Mouse (Mus musculus) forebrain, embryonic 11.5 days (tissue): Measurements from ENCODE around the gene Ntpcr. TPM values are rescaled to one million over a fixed set of nuclear protein-coding genes. Genes with fewer than 3 reads are reported as not detected.

Source experiments
- ATAC-seq: fragments of 200-750 bp; cut with Nextera tagmentation; replicated peaks from 2 replicates; pipeline ENCODE4 v1.8.0; 2017; ENCODE audit warnings: moderate TSS enrichment; ENCODE audit not compliant: low FRiP score
- DNase-seq: peaks from one replicate; pipeline ENCODE4 v3.0.0-alpha.2; 2017; ENCODE audit warnings: low spot score
- H3K27ac ChIP-seq: fragments of 300-500 bp; sonication (generic); 2 replicates; pipeline ENCODE4 v1.5.1; 2014; ENCODE audit warnings: low read depth, low read length
- H3K27me3 ChIP-seq: fragments of 300-500 bp; sonication (generic); 2 replicates; pipeline ENCODE4 v1.6.1; 2014; ENCODE audit warnings: mild to moderate bottlenecking, low read length, mixed read lengths; ENCODE audit not compliant: control insufficient read depth, insufficient read depth
- H3K36me3 ChIP-seq: fragments of 300-500 bp; sonication (generic); 2 replicates; pipeline ENCODE4 v1.6.1; 2014; ENCODE audit warnings: mild to moderate bottlenecking, low read length, moderate library complexity, mixed read lengths; ENCODE audit not compliant: control insufficient read depth, insufficient read depth
- H3K4me1 ChIP-seq: fragments of 300-500 bp; sonication (generic); replicated peaks from 2 replicates; pipeline ENCODE4 v1.6.1; 2014; ENCODE audit warnings: low read length, mixed read lengths; ENCODE audit not compliant: control insufficient read depth, insufficient read depth
- H3K4me2 ChIP-seq: fragments of 300-500 bp; sonication (generic); 2 replicates; pipeline ENCODE4 v1.6.1; 2014; ENCODE audit warnings: low read depth, mild to moderate bottlenecking, low read length, moderate library complexity, mixed read lengths; ENCODE audit not compliant: severe bottlenecking
- H3K4me3 ChIP-seq: fragments of 300-500 bp; sonication (generic); 2 replicates; pipeline ENCODE4 v1.5.1; 2014; ENCODE audit warnings: low read depth, low read length
- H3K9ac ChIP-seq: fragments of 300-500 bp; sonication (generic); 2 replicates; pipeline ENCODE4 v1.6.1; 2014; ENCODE audit warnings: low read length
- H3K9me3 ChIP-seq: fragments of 300-500 bp; sonication (generic); 2 replicates; pipeline ENCODE4 v1.6.1; 2016; ENCODE audit warnings: low read length, mixed read lengths; ENCODE audit not compliant: control insufficient read depth
- WGBS: fragments of 180-500 bp; shearing (Covaris S2); extraction: QIAGEN DNeasy Blood & Tissue Kit; methylation state at CpG from one replicate; pipeline ENCODE4 v1.1.7; 2014; 5-methylcytosine and 5-hydroxymethylcytosine counted together
- polyA plus RNA-seq: library from polyadenylated mRNA; unstranded; fragments of >200 nt; fragmentation: Nextera tagmentation; extraction: Ambion mirVana; gene quantifications from 2 replicates; pipeline ENCODE4 v1.2.1, GENCODE M21; 2014

Ntpcr gene
- polyA plus RNA-seq, 1 experiment from 2014 or later, result 16.5 TPM

DNA sequence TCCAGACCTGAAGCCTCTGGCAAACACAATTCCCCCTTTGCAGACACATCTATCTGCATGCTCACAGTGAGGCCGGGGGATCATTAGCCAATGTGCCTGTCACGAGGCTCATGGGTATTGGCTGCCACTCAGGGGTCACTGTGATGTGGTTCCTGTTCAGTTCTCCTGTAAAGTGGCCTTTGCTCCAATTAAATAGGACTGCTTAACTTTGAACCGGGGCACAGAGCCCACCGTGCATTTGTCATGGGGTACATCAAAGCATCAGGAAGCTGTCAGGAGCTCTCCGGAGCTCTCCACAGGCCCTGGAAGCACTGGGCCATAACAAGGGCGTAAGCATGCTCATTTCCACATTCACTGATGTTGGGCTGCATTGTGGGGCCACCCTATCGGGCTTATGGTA lies 13.2 kb upstream of the Ntpcr start:
- WGBS, result 45% methylated on average over 7 of the region's 7 CpGs
- H3K4me3 ChIP-seq, result no peak overlapping the region
- H3K4me1 ChIP-seq, result no peaks in the 10 kb centered on the region
- H3K36me3 ChIP-seq, result no peaks in the 10 kb centered on the region
- no peak for ATAC-seq
- H3K4me2 ChIP-seq, result no peak overlapping the region
- H3K9ac ChIP-seq, result no peak overlapping the region
- H3K9me3 ChIP-seq, result no peaks in the 10 kb centered on the region
- no peak overlapping the region for H3K27ac ChIP-seq
- no peaks in the 10 kb centered on the region for H3K27me3 ChIP-seq
- DNase-seq, result no peak

- Histone ChIP-seq H3K4me2 (no peak overlapping the region), H3K27ac (no peak overlapping the region), H3K36me3 (no peaks in the 10 kb centered on the region), H3K27me3 (no peaks in the 10 kb centered on the region), H3K9ac (no peak overlapping the region), H3K9me3 (no peaks in the 10 kb centered on the region), H3K4me1 (no peaks in the 10 kb centered on the region), H3K4me3 (no peak overlapping the region)
- ATAC-seq (no peak), DNase-seq (no peak)
- WGBS, result 64% methylated on average over 4 of the region's 4 CpGs
Measured at GRCm38 (mm10) chr8:125718914-125719313, 10.8 kb upstream of the Ntpcr start.

GRCm38 (mm10) chr8:125722675-125723074 lies 7.1 kb upstream of the Ntpcr start:
- ATAC-seq (no peak), DNase-seq (no peak)
- H3K36me3 ChIP-seq, result no peaks in the 10 kb centered on the region
- H3K4me3 ChIP-seq, result no peak overlapping the region
- no peaks in the 10 kb centered on the region for H3K4me1 ChIP-seq
- no peaks in the 10 kb centered on the region for H3K27me3 ChIP-seq
- no peak overlapping the region for H3K27ac ChIP-seq
- H3K9me3 ChIP-seq, result no peaks in the 10 kb centered on the region
- 96% methylated on average over 7 of the region's 7 CpGs for WGBS
- H3K9ac ChIP-seq, result no peak overlapping the region
- H3K4me2 ChIP-seq, result no peak overlapping the region

DNA sequence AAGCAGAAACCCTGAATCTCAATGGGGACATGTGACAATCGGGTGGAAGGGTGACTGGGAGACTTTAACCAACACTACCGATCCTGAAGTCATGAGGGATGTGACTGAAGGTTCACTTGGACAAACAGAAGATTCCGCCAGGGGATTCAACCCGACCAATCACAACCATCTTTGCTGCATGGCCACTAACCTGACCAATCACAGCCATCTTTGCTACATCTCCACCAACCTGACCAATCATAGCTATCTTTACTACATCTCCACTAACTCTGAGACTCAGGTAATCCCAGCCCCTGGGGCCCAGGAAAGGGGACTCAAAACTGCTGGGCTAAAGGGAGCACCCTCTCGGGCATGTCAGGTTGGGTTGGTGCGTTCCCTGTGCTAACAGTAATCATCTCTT lies 6.3 kb upstream of the Ntpcr start:
- H3K4me3 ChIP-seq, result no peak overlapping the region
- no peaks in the 10 kb centered on the region for H3K27me3 ChIP-seq
- H3K9me3 ChIP-seq, result no peaks in the 10 kb centered on the region
- 92% methylated on average over 6 of the region's 6 CpGs for WGBS
- no peaks in the 10 kb centered on the region for H3K36me3 ChIP-seq
- H3K9ac ChIP-seq, result no peak overlapping the region
- H3K4me2 ChIP-seq, result no peak overlapping the region
- no peak overlapping the region for H3K27ac ChIP-seq
- DNase-seq, result no peak
- no peaks in the 10 kb centered on the region for H3K4me1 ChIP-seq
- ATAC-seq, result no peak

DNA sequence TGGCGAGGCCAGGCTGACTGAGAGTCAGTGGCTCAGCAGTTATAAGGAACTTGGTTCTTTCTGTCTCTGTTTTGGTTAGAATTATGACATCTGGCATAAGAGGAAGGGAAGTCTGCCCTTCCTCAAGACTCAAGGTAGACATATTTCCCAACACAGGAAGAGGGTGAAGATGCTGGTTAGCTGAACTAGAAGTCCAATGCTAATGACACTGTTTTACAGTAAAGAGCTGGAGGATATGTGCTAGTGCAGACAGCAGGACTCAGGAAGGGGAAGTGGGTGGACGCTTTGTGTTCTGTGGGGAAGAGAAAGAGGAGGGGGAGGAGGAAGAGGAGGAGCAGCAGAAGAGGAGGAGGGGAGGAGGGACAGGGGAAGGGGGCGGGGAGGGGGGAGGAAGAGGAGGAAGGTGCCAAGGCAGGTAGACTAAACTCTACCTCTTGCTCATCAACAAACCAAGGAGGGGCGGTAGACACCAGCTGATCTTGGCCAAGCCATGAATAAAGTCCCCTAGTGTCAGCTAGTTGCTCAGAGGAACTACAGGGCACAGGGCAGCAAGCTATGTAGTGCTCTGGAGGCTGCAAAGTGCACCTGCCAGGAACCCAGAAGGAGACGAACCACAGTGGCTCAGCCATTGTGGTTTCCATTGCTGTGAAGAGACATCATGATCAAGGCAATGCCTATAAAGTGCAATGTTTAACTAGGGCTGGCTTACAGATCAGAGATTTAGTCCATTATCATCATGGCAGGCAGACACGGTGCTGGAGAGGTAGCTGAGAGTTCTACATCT lies 4.5 kb upstream of the Ntpcr start:
- no peak for ATAC-seq
- Histone ChIP-seq H3K4me3 (no peak overlapping the region), H3K27me3 (no peaks in the 10 kb centered on the region), H3K9ac (no peak overlapping the region), H3K36me3 (no peaks in the 10 kb centered on the region), H3K4me1 (no peaks in the 10 kb centered on the region), H3K4me2 (no peak overlapping the region), H3K9me3 (no peaks in the 10 kb centered on the region), H3K27ac (no peak overlapping the region)
- no peak for DNase-seq
- 86% methylated on average over 6 of the region's 6 CpGs for WGBS

GRCm38 (mm10) chr8:125726143-125726542 lies 3.6 kb upstream of the Ntpcr start:
- no peak for DNase-seq

DNA sequence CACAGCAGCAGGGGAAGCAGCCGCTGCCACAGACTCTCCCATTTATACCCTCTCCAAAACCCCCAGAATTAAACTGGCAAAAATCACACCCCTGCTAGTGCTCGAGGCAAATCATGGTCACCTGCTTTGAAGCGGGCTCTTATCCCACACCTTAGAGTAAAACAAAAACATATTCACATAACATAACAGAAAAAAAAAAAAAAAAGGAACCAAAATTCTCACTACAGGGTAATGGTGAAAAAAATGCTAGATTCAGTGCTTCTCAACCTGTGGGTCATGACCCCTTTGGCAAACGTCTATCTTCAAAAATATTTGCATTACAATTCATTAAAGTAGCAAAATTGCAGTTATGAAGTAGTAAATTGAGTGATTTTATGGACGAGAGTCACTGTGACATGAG lies 2.8 kb upstream of the Ntpcr start:
- 91% methylated on average over 5 of the region's 5 CpGs for WGBS

More at GRCm38 (mm10) chr8:125726143-125726542, 3.6 kb upstream of the Ntpcr start:
- 94% methylated on average over 4 of the region's 4 CpGs for WGBS
- Histone ChIP-seq H3K27ac (no peak overlapping the region), H3K4me1 (no peaks in the 10 kb centered on the region), H3K4me2 (no peak overlapping the region), H3K36me3 (no peaks in the 10 kb centered on the region), H3K9ac (no peak overlapping the region), H3K27me3 (no peaks in the 10 kb centered on the region), H3K4me3 (no peak overlapping the region), H3K9me3 (no peaks in the 10 kb centered on the region)
- ATAC-seq, result no peak

DNA sequence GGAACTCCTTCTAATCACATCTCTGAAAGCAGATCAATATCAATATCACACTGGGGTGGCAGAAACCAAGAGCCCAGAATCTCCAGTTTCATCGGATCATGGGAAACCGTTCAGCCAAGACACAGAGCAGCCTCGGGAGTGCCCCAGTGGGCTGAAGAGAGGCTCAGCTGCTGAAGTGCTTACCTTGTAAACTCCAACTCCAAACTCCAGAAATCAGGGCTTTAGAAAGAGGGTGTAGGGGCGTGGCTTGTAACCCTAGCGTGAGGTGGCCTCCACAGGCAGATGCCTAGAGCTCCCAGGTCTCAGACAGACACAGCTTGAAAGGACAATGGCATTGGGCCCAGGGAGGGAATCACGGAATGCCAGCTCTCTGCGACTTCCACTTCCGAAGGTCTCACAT lies 2.0 kb upstream of the Ntpcr start:
- Histone ChIP-seq H3K4me2 (no peak overlapping the region), H3K27me3 (no peaks in the 10 kb centered on the region), H3K4me3 (no peak overlapping the region), H3K4me1 (no peaks in the 10 kb centered on the region), H3K9me3 (no peaks in the 10 kb centered on the region), H3K36me3 (no peaks in the 10 kb centered on the region), H3K9ac (no peak overlapping the region), H3K27ac (no peak overlapping the region)
- no peak for DNase-seq
- WGBS, result 59% methylated on average over 8 of the region's 8 CpGs
- ATAC-seq, result no peak

More for the DNA sequence above, 2.8 kb upstream of the Ntpcr start:
- Histone ChIP-seq H3K9me3 (no peaks in the 10 kb centered on the region), H3K9ac (no peak overlapping the region), H3K4me2 (no peak overlapping the region), H3K27ac (no peak overlapping the region), H3K4me1 (no peaks in the 10 kb centered on the region), H3K36me3 (no peaks in the 10 kb centered on the region), H3K4me3 (no peak overlapping the region), H3K27me3 (no peaks in the 10 kb centered on the region)
- DNase-seq (no peak), ATAC-seq (no peak)
